Mouse (Mus musculus) adrenal gland, adult 18-20 months (tissue): ENCODE results near the gene Gm17728. TPM values are rescaled to one million over a fixed set of nuclear protein-coding genes. Genes with fewer than 3 reads are reported as not detected.
"Not testable (repeated sequence)": the region's sequence is repeated elsewhere in the genome, so short reads cannot be mapped to it uniquely, and the experiment has no call there.

Experiments
- DNase-seq, 2 experiments: peaks; one replicate each; pipeline ENCODE4 v3.0.0; 2021 to 2022; ENCODE audit warnings: low spot score in 2 of 2
- long read RNA-seq, 2 experiments: library from polyadenylated mRNA; stranded (forward); transcript quantifications; one replicate each; pipeline ENCODE4 v2.0.0; 2021
- total RNA-seq, 2 experiments: library from RNA; stranded (reverse); gene quantifications; 1 replicate in 1 of 2; 2 replicates in 1 of 2; pipeline ENCODE4 v1.2.3; 2021

Gm17728 gene
- total RNA-seq, result not detected
- long read RNA-seq, experiment 1, result 0 reads
- long read RNA-seq, experiment 2, result 0 reads

DNA sequence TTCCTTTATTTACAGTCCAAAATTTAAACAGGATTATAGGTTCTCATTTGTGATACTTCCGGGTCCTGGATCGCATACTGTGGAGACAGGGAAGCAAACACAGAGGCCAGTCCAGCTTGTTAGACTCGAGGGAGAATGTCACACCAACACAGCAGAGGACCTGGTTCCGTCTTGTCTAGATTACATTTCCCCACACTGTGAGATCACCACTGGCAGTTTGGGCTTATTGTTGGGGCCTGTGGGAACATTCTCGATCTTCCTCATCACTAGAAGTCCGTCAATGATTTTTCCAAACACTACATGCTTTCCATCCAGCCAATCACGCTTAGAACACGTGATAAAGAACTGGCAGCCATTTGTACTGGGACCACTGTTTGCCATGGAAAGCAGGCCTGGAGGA lies at the start of gene Gm17728:
Gene Gm17728 (plus strand): TSS at position 301 of the 400 bp plus-strand sequence.
- DNase-seq, result not testable (repeated sequence)

DNA sequence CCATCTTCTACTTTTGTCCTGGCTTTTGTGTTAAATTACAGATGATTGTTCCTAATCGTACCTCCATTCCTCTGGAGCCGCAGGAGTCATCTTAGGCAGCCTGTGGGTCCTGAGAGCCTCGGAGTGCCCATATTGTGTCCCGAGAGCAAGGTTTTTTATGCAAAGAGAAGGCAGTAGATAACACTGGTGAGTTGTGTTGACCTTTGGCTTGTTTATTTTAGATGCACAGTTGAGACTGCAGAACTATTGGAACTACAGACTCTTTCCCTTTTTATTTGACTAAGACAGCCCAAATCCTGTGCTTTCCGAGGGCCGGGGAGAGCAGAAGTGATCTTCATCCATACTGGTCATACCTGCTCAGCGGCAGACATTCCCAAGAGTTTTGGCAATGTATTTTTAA lies 24.4 kb upstream of the Gm17728 start:
- DNase-seq, result no peak

DNA sequence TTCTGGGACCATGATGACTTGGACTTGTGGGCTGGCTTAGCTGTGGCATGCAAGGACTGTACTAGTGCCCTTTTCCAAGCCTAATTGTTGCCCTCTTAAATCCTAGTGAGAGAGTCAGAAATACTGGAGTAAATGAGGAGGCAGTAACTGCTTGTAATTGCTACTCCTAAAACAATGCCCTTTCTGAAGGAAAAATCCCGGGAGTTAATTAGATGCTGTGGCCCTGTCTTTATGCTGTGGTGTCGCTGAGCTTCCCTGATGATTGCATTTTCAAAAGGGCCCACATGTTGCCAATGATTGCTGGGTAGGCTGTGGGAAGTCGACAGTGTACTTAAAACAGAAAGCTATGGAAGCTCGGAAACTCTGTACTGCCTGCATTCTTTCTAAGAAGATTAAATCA lies 23.3 kb upstream of the Gm17728 start:
- no peak for DNase-seq

DNA sequence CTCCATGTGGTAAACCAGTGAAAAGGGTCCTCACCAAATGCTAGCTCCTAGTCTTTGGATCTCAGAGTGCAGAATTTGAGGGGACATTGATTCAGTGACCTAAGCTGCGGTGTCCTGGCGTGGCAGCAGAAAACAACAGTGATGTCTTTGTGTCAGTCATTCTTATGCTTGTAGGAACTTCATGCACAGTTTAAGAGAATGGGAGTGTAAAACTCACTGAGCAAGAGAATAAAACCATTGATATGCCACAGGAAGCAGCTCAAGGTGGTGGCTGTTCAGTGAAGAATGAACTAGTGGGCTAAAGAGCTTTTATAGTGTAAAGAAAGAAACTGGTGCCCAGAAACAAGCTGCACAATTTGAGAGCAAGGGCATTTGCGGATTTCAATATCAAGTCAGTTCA lies 17.9 kb upstream of the Gm17728 start:
- no peak for DNase-seq

DNA sequence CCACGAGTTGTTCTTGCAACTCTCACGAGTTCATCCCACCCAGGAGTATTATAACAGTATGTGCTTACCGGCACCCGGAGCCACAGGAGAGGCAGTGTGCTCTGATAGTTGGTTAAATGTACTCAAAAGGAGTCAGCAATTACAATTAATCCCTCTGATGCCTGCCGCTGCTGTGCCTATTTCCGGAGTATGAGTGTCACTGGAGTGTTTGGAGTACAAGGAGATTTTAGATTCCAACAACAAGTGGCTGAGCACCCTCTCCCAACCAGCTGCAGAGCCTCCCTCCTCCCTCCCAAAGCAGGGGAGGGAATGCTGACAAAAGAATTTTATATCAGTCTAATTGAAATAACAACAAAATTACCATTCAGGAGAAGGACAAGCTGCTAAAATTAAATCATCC lies 14.2 kb upstream of the Gm17728 start:
- no peak for DNase-seq

DNA sequence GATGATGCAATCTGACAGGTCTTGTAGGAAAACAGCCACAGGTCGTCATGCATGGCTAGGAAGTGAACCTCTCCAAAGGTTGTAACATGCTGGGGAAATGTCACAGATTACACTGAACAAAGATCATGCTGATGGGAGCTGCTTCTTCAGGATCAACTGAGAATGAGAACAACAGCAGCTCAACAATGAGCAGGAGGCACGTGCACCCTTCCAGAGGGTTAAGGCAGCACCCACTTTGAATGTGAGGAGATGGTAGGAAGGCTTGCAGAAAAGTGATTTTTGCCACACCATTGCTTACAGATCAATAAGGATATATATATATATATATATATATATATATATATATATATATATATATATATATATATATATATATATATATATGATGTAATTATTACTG lies 2.8 kb upstream of the Gm17728 start:
- DNase-seq, result no peak

DNA sequence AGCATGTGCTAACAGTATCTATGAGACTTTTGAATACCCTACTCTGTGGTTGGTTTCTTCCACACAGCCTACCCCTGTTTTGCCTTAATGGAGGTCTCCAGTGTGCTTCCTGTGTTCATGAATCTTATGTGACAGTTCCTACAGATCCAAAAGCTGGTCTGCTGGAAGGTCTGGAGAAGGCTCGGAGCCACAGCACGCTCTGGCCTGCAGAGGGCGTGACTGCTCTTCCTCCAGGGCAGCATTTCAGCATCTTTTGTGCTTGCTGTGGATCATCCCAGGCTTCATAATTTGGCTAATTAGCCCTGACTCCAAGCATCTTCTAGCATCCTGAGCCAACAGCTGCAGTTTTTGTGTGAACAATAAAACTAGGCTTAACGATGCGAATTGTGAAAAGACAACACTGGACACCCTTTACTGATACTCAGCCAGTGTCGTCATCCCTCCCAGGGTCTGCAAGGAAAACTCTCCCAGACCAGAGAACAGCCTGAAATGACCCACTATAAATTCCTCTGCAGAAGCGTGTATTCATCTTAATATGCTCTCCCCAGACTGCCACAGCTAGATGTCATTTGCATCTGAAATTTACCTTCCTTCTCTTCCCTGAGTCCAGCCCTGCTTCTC lies 6.6 kb downstream of the Gm17728 start:
- DNase-seq, result no peak

DNA sequence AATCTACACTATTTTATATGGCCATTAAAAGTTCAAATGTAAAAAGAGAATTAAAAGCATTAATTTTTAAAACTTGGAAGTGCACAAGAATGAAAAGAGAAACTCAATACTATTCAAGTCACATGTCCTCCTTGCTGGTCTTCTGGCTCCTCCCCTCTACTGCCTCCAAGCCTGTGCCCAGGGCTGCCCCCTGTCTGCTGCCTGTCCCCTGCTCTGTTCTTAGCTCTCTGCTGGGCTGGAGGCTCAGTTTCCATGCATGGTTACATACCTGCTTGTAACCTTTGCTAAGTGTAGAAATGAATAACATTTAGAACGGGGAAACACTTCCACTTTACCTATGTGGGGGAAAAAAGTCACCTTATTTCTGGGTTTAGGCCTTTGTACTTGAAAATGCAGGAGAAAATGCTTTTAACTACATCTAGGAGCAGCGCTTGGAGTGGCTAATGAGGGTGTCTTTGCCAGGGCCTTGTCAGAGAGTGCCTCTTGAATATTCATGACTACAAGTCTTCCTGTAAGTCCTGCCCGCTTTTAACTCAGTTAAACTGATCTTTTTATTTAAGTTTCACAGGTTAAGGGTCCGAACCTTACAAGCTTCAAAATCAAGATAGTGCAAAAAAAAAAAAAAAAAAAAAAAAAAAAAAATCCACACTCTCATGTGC lies 18.3 kb downstream of the Gm17728 start:
- no peak for DNase-seq

DNA sequence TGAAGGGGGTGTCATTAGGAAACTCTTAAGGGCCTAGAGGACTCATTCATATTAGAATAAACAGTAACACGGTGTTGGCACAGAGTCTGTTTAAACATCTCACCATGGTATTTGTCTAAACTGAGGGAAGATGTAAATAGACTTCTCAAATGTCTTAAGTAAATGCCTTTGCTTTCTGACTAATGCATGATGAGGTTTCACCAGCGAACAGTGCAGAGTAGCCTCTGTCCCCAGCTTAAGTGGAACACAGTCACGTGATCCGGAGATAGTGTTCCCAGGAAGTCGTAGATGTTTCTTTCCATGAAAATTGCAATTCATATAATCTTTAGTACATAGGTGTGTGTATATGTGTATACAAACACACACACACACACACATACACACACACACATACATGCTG lies 34.5 kb downstream of the Gm17728 start:
- no peak for DNase-seq

DNA sequence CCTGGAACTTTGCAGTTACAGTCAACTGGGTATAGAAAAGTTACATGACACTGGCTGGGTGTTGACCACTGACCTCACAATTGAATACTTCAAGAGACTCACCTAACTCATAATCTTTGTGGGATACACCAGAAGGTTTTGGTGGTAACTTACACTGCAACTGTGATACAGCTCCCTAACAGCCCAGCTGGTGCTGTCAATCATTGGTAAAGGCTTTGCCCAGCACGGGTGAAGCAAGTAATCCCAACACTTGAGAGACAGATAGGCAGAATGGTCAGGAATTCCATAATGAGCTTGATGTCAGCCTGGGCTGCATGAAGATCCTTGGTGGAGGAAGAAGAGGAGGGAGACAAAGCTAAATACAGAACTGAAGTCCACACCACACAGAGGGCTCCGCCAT lies 39.0 kb downstream of the Gm17728 start:
- DNase-seq, result no peak

Other genes starting within 250 kb of the Gm17728 start
- gene Pabpc6, start 247.7 kb downstream of the Gm17728 start, total RNA-seq, result not detected